Mouse (Mus musculus) lung, adult 2 months (tissue): ENCODE data around the gene Nedd4.

Experiments
- CTCF ChIP-seq: fragments of 200-500 bp; IDR thresholded peaks from 2 replicates; pipeline ENCODE4 v1.5.1; 2011; ENCODE audit warnings: mild to moderate bottlenecking, low read length, control low read depth; ENCODE audit not compliant: insufficient read depth
- POLR2A ChIP-seq: fragments of 200-500 bp; IDR thresholded peaks from 2 replicates; pipeline ENCODE4 v1.6.1; 2011; ENCODE audit warnings: low read depth, mild to moderate bottlenecking, control low read depth, low read length, borderline replicate concordance; ENCODE audit errors: extremely low read depth

GRCm38 (mm10) chr9:72623605-72624004, 38.5 kb upstream of the Nedd4 start:
- TF ChIP-seq CTCF (no peak), POLR2A (no peak)
